Mouse (Mus musculus) heart, embryonic 10.5 days (tissue): Measurements from ENCODE around the gene Olfr105-ps. TPM values are rescaled to one million over a fixed set of nuclear protein-coding genes. Genes with fewer than 3 reads are reported as not detected.

Source experiments
- DNase-seq: peaks from one replicate; pipeline ENCODE4 v3.0.0-alpha.2; 2017; ENCODE audit warnings: low spot score
- H3K27ac ChIP-seq: fragments of 300-500 bp; sonication (generic); 2 replicates; pipeline ENCODE4 v1.5.1; 2016; ENCODE audit warnings: mild to moderate bottlenecking
- H3K27me3 ChIP-seq: fragments of 300-500 bp; sonication (generic); 2 replicates; pipeline ENCODE4 v1.6.1; 2016; ENCODE audit warnings: mild to moderate bottlenecking; ENCODE audit not compliant: poor library complexity, insufficient read depth, severe bottlenecking
- H3K36me3 ChIP-seq: fragments of 300-500 bp; sonication (generic); 2 replicates; pipeline ENCODE4 v1.6.1; 2016; ENCODE audit warnings: mild to moderate bottlenecking, moderate library complexity
- H3K4me1 ChIP-seq: fragments of 300-500 bp; sonication (generic); 2 replicates; pipeline ENCODE4 v1.6.1; 2016; ENCODE audit warnings: mild to moderate bottlenecking
- H3K4me3 ChIP-seq: fragments of 300-500 bp; sonication (generic); 2 replicates; pipeline ENCODE4 v1.5.1; 2016; ENCODE audit warnings: mild to moderate bottlenecking, moderate library complexity
- H3K9me3 ChIP-seq: fragments of 300-500 bp; sonication (generic); 2 replicates; pipeline ENCODE4 v1.6.1; 2016; ENCODE audit warnings: mild to moderate bottlenecking, moderate library complexity
- WGBS: fragments of 180-500 bp; shearing (Covaris S2); methylation state at CpG from one replicate; pipeline ENCODE4 v1.1.7; 2016; 5-methylcytosine and 5-hydroxymethylcytosine counted together
- polyA plus RNA-seq: library from polyadenylated mRNA; unstranded; fragments of >200 nt; fragmentation: Nextera tagmentation; extraction: Ambion mirVana; gene quantifications from 2 replicates; pipeline ENCODE4 v1.2.1, GENCODE M21; 2016

Gene Olfr105-ps
- not detected in 2 replicates for polyA plus RNA-seq

GRCm38 (mm10) chr17:37378733-37379132 lies at the start of gene Olfr105-ps:
TSS of gene Olfr105-ps (plus strand) at chr17:37379033.
- no peak for DNase-seq
- H3K27me3 ChIP-seq, result no peaks in the 10 kb centered on the region
- H3K9me3 ChIP-seq, result no peaks in the 10 kb centered on the region
- H3K4me1 ChIP-seq, result no peaks in the 10 kb centered on the region
- no peaks in the 10 kb centered on the region for H3K36me3 ChIP-seq
- H3K27ac ChIP-seq, result no peak within 1 kb of the TSS
- H3K4me3 ChIP-seq, result no peak within 1 kb of the TSS

GRCm38 (mm10) chr17:37339598-37339997 lies 39.2 kb upstream of the Olfr105-ps start, which contains the start of gene Olfr103:
TSS of gene Olfr103 (minus strand) at chr17:37339698.
- Histone ChIP-seq H3K27me3 (no peaks in the 10 kb centered on the region), H3K36me3 (no peaks in the 10 kb centered on the region), H3K4me1 (no peaks in the 10 kb centered on the region), H3K27ac (no peak within 1 kb of the TSS), H3K4me3 (no peak within 1 kb of the TSS), H3K9me3 (no peaks in the 10 kb centered on the region)
- WGBS, result 82% methylated on average over 2 of the region's 2 CpGs
- no peak for DNase-seq

GRCm38 (mm10) chr17:37359282-37359681 lies 19.6 kb upstream of the Olfr105-ps start, which contains the start of gene Olfr104-ps:
TSS of gene Olfr104-ps (plus strand) at chr17:37359582.
- no peak for DNase-seq
- H3K4me1 ChIP-seq, result no peaks in the 10 kb centered on the region
- no peaks in the 10 kb centered on the region for H3K9me3 ChIP-seq
- no peaks in the 10 kb centered on the region for H3K36me3 ChIP-seq
- H3K27ac ChIP-seq, result no peak within 1 kb of the TSS
- H3K27me3 ChIP-seq, result no peaks in the 10 kb centered on the region
- no peak within 1 kb of the TSS for H3K4me3 ChIP-seq

GRCm38 (mm10) chr17:37390093-37390492 lies 11.3 kb downstream of the Olfr105-ps start, which contains the start of gene Olfr106-ps:
TSS of gene Olfr106-ps (plus strand) at chr17:37390393.
- Histone ChIP-seq H3K4me1 (no peaks in the 10 kb centered on the region), H3K27me3 (no peaks in the 10 kb centered on the region), H3K9me3 (no peaks in the 10 kb centered on the region), H3K36me3 (no peaks in the 10 kb centered on the region), H3K27ac (no peak within 1 kb of the TSS), H3K4me3 (no peak within 1 kb of the TSS)
- WGBS, result 74% methylated on average over 1 of the region's 1 CpGs
- DNase-seq, result no peak

GRCm38 (mm10) chr17:37398926-37399325 lies 20.1 kb downstream of the Olfr105-ps start, which contains the start of gene Olfr107:
TSS of gene Olfr107 (plus strand) at chr17:37399226.
- Histone ChIP-seq H3K4me1 (no peaks in the 10 kb centered on the region), H3K36me3 (no peaks in the 10 kb centered on the region), H3K27ac (no peak within 1 kb of the TSS), H3K27me3 (no peaks in the 10 kb centered on the region), H3K4me3 (no peak within 1 kb of the TSS), H3K9me3 (no peaks in the 10 kb centered on the region)
- DNase-seq, result no peak
- WGBS, result 72% methylated on average over 3 of the region's 3 CpGs

DNA sequence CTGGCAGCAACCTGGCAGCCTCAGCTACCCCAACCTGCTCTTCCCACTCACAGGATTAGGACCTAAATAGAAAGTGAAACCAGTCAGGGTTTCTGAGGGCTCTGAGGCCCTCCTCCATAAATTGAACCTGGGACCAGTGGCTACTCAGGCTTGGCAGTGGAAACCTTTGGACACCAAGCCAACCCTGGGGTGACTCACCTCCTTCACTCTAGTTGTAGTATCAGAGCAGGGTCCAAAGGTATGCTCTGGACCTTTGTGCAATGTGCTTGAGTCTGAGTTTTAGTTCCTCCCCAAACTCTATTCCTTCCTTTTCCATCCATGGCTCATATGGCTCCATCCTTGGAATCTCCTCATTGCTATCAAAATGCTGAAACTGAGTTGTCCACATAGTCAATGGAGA lies 34.5 kb downstream of the Olfr105-ps start:
- Histone ChIP-seq H3K4me1 (no peaks in the 10 kb centered on the region), H3K36me3 (no peaks in the 10 kb centered on the region), H3K27me3 (no peaks in the 10 kb centered on the region), H3K4me3 (no peak overlapping the region), H3K27ac (no peak overlapping the region), H3K9me3 (peaks cover 8% of the 10 kb centered on the region)
- DNase-seq, result no peak

Other genes with a start within 250 kb of the Olfr105-ps start
- not detected in 2 replicates for gene Olfr93, start 217.5 kb upstream of the Olfr105-ps start, polyA plus RNA-seq
- not detected in 2 replicates for gene Ubd, start 185.1 kb upstream of the Olfr105-ps start, polyA plus RNA-seq
- gene Olfr94, start 178.0 kb upstream of the Olfr105-ps start, polyA plus RNA-seq, result not detected in 2 replicates
- not detected in 2 replicates for gene Olfr95, start 165.9 kb upstream of the Olfr105-ps start, polyA plus RNA-seq
- not detected in 2 replicates for gene Olfr96, start 158.9 kb upstream of the Olfr105-ps start, polyA plus RNA-seq
- not detected in 2 replicates for gene Olfr97, start 141.7 kb upstream of the Olfr105-ps start, polyA plus RNA-seq
- gene Olfr98, start 115.3 kb upstream of the Olfr105-ps start, polyA plus RNA-seq, result not detected in 2 replicates
- 1.00 and 1.7 TPM in 2 replicates for gene H2-M3, start 108.8 kb upstream of the Olfr105-ps start, polyA plus RNA-seq
- gene Olfr99, start 95.6 kb upstream of the Olfr105-ps start, polyA plus RNA-seq, result 0.09 TPM in 1 of 2 replicates, not detected in the other
- gene Olfr101, start 74.7 kb upstream of the Olfr105-ps start, polyA plus RNA-seq, result not detected in 2 replicates
- gene Olfr102, start 62.0 kb upstream of the Olfr105-ps start, polyA plus RNA-seq, result not detected in 2 replicates
- gene Olfr103, start 39.3 kb upstream of the Olfr105-ps start, polyA plus RNA-seq, result not detected in 2 replicates
- gene Olfr104-ps, start 19.5 kb upstream of the Olfr105-ps start, polyA plus RNA-seq, result not detected in 2 replicates
- not detected in 2 replicates for gene Olfr106-ps, start 11.4 kb downstream of the Olfr105-ps start, polyA plus RNA-seq
- not detected in 2 replicates for gene Olfr107, start 20.2 kb downstream of the Olfr105-ps start, polyA plus RNA-seq
- not detected in 2 replicates for gene Olfr108, start 66.4 kb downstream of the Olfr105-ps start, polyA plus RNA-seq
- gene Olfr109, start 79.9 kb downstream of the Olfr105-ps start, polyA plus RNA-seq, result not detected in 2 replicates
- not detected in 2 replicates for gene H2-M2, start 104.5 kb downstream of the Olfr105-ps start, polyA plus RNA-seq
- gene Olfr110, start 113.4 kb downstream of the Olfr105-ps start, polyA plus RNA-seq, result not detected in 2 replicates
- not detected in 2 replicates for gene Olfr111, start 129.0 kb downstream of the Olfr105-ps start, polyA plus RNA-seq
- not detected in 2 replicates for gene Olfr112, start 190.4 kb downstream of the Olfr105-ps start, polyA plus RNA-seq
- not detected in 2 replicates for gene Olfr113, start 198.6 kb downstream of the Olfr105-ps start, polyA plus RNA-seq
- not detected in 2 replicates for gene Olfr114, start 213.7 kb downstream of the Olfr105-ps start, polyA plus RNA-seq
- gene Olfr115, start 248.1 kb downstream of the Olfr105-ps start, polyA plus RNA-seq, result not detected in 2 replicates
- not detected in 2 replicates for gene Olfr116, start 248.2 kb downstream of the Olfr105-ps start, polyA plus RNA-seq